Mouse (Mus musculus) c-Kit-positive CD71-positive TER-119-negative erythroid progenitor cells, embryonic 14.5 days (primary cell): ENCODE measurements around the gene Ccdc78.
"Not testable (repeated sequence)": the region's sequence is repeated elsewhere in the genome, so short reads cannot be mapped to it uniquely, and the experiment has no call there.

Experiments
- DNase-seq: peaks from one replicate; pipeline ENCODE4 v3.0.0-alpha.2; 2013; ENCODE audit warnings: low read depth

Gene Ccdc78

GRCm38 (mm10) chr17:25786280-25786679, at the start of gene Ccdc78:
TSS of gene Ccdc78 (plus strand) at chr17:25786580.
- no peak for DNase-seq

- DNase-seq, result no peak
These were observed 47.5 kb upstream of the Ccdc78 start for GRCm38 (mm10) chr17:25738861-25739260.

GRCm38 (mm10) chr17:25741471-25741870, 44.9 kb upstream of the Ccdc78 start:
- not testable (repeated sequence) for DNase-seq

GRCm38 (mm10) chr17:25743831-25744230, 42.5 kb upstream of the Ccdc78 start:
- DNase-seq, result no peak

- DNase-seq, result no peak
These were observed 42.1 kb upstream of the Ccdc78 start for GRCm38 (mm10) chr17:25744311-25744710.

GRCm38 (mm10) chr17:25748238-25748637, 38.1 kb upstream of the Ccdc78 start:
- no peak for DNase-seq

GRCm38 (mm10) chr17:25749314-25749713, 37.1 kb upstream of the Ccdc78 start:
- DNase-seq, result no peak

- no peak for DNase-seq
These were observed 34.9 kb upstream of the Ccdc78 start for GRCm38 (mm10) chr17:25751446-25751845.

- DNase-seq, result no peak
These were observed 32.1 kb upstream of the Ccdc78 start, which contains the start of gene Msln for GRCm38 (mm10) chr17:25754241-25754640. TSS of gene Msln (minus strand) at chr17:25754378.

- no peak for DNase-seq
These were observed 31.3 kb upstream of the Ccdc78 start for GRCm38 (mm10) chr17:25755086-25755485.

- DNase-seq, result no peak
These were observed 30.6 kb upstream of the Ccdc78 start for GRCm38 (mm10) chr17:25755627-25756377.

- no peak for DNase-seq
These were observed 29.8 kb upstream of the Ccdc78 start for GRCm38 (mm10) chr17:25756378-25757242.

GRCm38 (mm10) chr17:25757691-25758090, 28.7 kb upstream of the Ccdc78 start:
- no peak for DNase-seq

GRCm38 (mm10) chr17:25760148-25760547, 26.2 kb upstream of the Ccdc78 start:
- DNase-seq, result no peak

GRCm38 (mm10) chr17:25761561-25761970, 24.8 kb upstream of the Ccdc78 start:
- DNase-seq, result no peak

- DNase-seq, result no peak
These were observed 23.8 kb upstream of the Ccdc78 start for GRCm38 (mm10) chr17:25762591-25762990.

- DNase-seq, result no peak
These were observed 20.5 kb upstream of the Ccdc78 start for GRCm38 (mm10) chr17:25765886-25766285.

GRCm38 (mm10) chr17:25769331-25769730, 17.0 kb upstream of the Ccdc78 start:
- no peak for DNase-seq

GRCm38 (mm10) chr17:25773549-25774120, 12.7 kb upstream of the Ccdc78 start, which contains the start of gene Narfl:
TSS of gene Narfl (plus strand) at chr17:25773776.
- peak; percentile 99 for DNase-seq

GRCm38 (mm10) chr17:25775318-25776062, 10.9 kb upstream of the Ccdc78 start:
- DNase-seq, result no peak

- no peak for DNase-seq
These were observed 8.4 kb upstream of the Ccdc78 start for GRCm38 (mm10) chr17:25777948-25778347.

- DNase-seq, result no peak
These were observed 5.0 kb upstream of the Ccdc78 start for GRCm38 (mm10) chr17:25781339-25781738.
